Mouse (Mus musculus): ENCODE measurements around the gene Pcsk6.

DNA sequence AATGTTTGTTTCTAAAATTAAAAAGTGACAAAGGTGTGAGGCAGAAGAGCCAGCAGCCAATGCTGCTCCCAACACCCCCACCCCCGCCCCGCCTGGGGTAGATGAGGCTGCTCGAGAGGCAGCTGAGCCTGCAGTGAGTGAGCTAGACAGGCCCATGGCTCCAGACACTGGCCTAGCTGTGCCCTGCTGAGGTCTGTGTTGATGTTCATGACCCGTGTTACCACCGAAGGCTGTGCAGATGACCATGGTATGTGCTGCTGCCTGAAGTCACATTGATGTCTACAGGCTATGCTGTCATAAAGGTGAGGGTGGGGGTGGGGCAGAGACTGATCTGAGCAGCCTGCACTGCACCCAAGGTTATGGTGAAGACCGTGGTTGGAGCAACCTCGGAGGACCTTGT, 237.3 kb downstream of the Pcsk6 start:
- no peak for TF ChIP-seq TCF12 (IDR thresholded peaks at IDR 0.05; ENCODE audit: insufficient read depth, poor library complexity, severe bottlenecking)
- no peak for TF ChIP-seq POLR2A (IDR thresholded peaks at IDR 0.05; ENCODE audit: insufficient read length, low read depth)
- TF ChIP-seq MAX (IDR thresholded peaks at IDR 0.05; ENCODE audit: low read depth), result no peak
- TF ChIP-seq REST (IDR thresholded peaks at IDR 0.05; ENCODE audit: insufficient read depth, insufficient read length), result no peak
- TF ChIP-seq USF1 (IDR thresholded peaks at IDR 0.05; ENCODE audit: low read depth), result no peak

All from myocyte (in vitro differentiated cells).